Mouse (Mus musculus) kidney, embryonic 16.5 days (tissue): ENCODE measurements around the gene H2al2a. TPM values are rescaled to one million over a fixed set of nuclear protein-coding genes. Genes with fewer than 3 reads are reported as not detected.

ENCODE experiments used
- ATAC-seq: fragments of 200-750 bp; cut with Nextera tagmentation; 2 replicates; pipeline ENCODE4 v1.8.0; 2017; ENCODE audit warnings: moderate TSS enrichment; ENCODE audit not compliant: low FRiP score, low TSS enrichment
- H3K27ac ChIP-seq: fragments of 300-500 bp; sonication (generic); 2 replicates; pipeline ENCODE4 v1.5.1; 2014; ENCODE audit warnings: low read length
- H3K27me3 ChIP-seq: fragments of 300-500 bp; sonication (generic); 2 replicates; pipeline ENCODE4 v1.6.1; 2014; ENCODE audit warnings: low read length, control low read depth, mixed read lengths; ENCODE audit not compliant: insufficient read depth
- H3K36me3 ChIP-seq: fragments of 300-500 bp; sonication (generic); 2 replicates; pipeline ENCODE4 v1.6.1; 2014; ENCODE audit warnings: low read length, control low read depth, mixed read lengths; ENCODE audit not compliant: insufficient read depth
- H3K4me1 ChIP-seq: fragments of 300-500 bp; sonication (generic); 2 replicates; pipeline ENCODE4 v1.6.1; 2014; ENCODE audit warnings: low read length, control low read depth, mixed read lengths; ENCODE audit not compliant: insufficient read depth
- H3K4me2 ChIP-seq: fragments of 300-500 bp; sonication (generic); replicated peaks from 2 replicates; pipeline ENCODE4 v1.6.1; 2014; ENCODE audit warnings: low read depth, low read length
- H3K4me3 ChIP-seq: fragments of 300-500 bp; sonication (generic); 2 replicates; pipeline ENCODE4 v1.5.1; 2014; ENCODE audit warnings: mild to moderate bottlenecking, low read length
- H3K9ac ChIP-seq: fragments of 300-500 bp; sonication (generic); replicated peaks from 2 replicates; pipeline ENCODE4 v1.6.1; 2014; ENCODE audit warnings: low read length
- H3K9me3 ChIP-seq: fragments of 300-500 bp; sonication (generic); 2 replicates; pipeline ENCODE4 v1.6.1; 2016; ENCODE audit warnings: low read length, control low read depth
- WGBS: fragments of 180-500 bp; shearing (Covaris S2); extraction: QIAGEN DNeasy Blood & Tissue Kit; methylation state at CpG from one replicate; pipeline ENCODE4 v1.1.7; 2014; 5-methylcytosine and 5-hydroxymethylcytosine counted together
- polyA plus RNA-seq: library from polyadenylated mRNA; unstranded; fragments of >200 nt; fragmentation: Nextera tagmentation; extraction: Ambion mirVana; gene quantifications from 2 replicates; pipeline ENCODE4 v1.2.1, GENCODE M21; 2015

H2al2a gene
- polyA plus RNA-seq, 1 experiment from 2014 or later: not detected

- no peak overlapping the region for H3K9ac ChIP-seq
- no peaks in the 10 kb centered on the region for H3K4me1 ChIP-seq
- ATAC-seq: no peak
- no peak overlapping the region for H3K4me3 ChIP-seq
- H3K9me3 ChIP-seq: no peaks in the 10 kb centered on the region
- no peaks in the 10 kb centered on the region for H3K36me3 ChIP-seq
- H3K27me3 ChIP-seq: no peaks in the 10 kb centered on the region
- no peak overlapping the region for H3K4me2 ChIP-seq
- no peak overlapping the region for H3K27ac ChIP-seq
- WGBS: 64% methylated on average over 3 of the region's 3 CpGs
Observed at GRCm38 (mm10) chr2:18015581-18015980, 18.8 kb upstream of the H2al2a start.

GRCm38 (mm10) chr2:18012866-18013265 is 16.1 kb upstream of the H2al2a start:
- Histone ChIP-seq H3K4me2 (no peak overlapping the region), H3K27me3 (no peaks in the 10 kb centered on the region), H3K36me3 (no peaks in the 10 kb centered on the region), H3K4me3 (no peak overlapping the region), H3K9me3 (no peaks in the 10 kb centered on the region), H3K9ac (no peak overlapping the region), H3K27ac (no peak overlapping the region), H3K4me1 (no peaks in the 10 kb centered on the region)
- 95% methylated on average over 3 of the region's 3 CpGs for WGBS
- no peak for ATAC-seq

GRCm38 (mm10) chr2:18011226-18011625 is 14.5 kb upstream of the H2al2a start:
- H3K27me3 ChIP-seq: no peaks in the 10 kb centered on the region
- no peak overlapping the region for H3K4me3 ChIP-seq
- 82% methylated on average over 6 of the region's 6 CpGs for WGBS
- H3K36me3 ChIP-seq: no peaks in the 10 kb centered on the region
- no peaks in the 10 kb centered on the region for H3K4me1 ChIP-seq
- no peak overlapping the region for H3K27ac ChIP-seq
- no peak overlapping the region for H3K9ac ChIP-seq
- ATAC-seq: no peak
- no peak overlapping the region for H3K4me2 ChIP-seq
- no peaks in the 10 kb centered on the region for H3K9me3 ChIP-seq

- WGBS: 20% methylated on average over 8 of the region's 8 CpGs
- Histone ChIP-seq H3K27ac (peak overlapping the region; percentile 84; the same call in 1 of the 2 replicates), H3K27me3 (no peaks in the 10 kb centered on the region), H3K4me1 (peaks cover 11% of the 10 kb centered on the region), H3K4me3 (no peak overlapping the region), H3K9me3 (no peaks in the 10 kb centered on the region; the same call in 1 of the 2 replicates), H3K36me3 (no peaks in the 10 kb centered on the region), H3K9ac (no peak overlapping the region), H3K4me2 (peak overlapping the region; percentile 29; the same call in 1 of the 2 replicates)
- ATAC-seq: peak; percentile 39; the same call in 1 of the 2 replicates
Observed at GRCm38 (mm10) chr2:18005137-18005536, 8.4 kb upstream of the H2al2a start.

GRCm38 (mm10) chr2:18004286-18004685 is 7.5 kb upstream of the H2al2a start:
- H3K9me3 ChIP-seq: no peaks in the 10 kb centered on the region; the same call in 1 of the 2 replicates
- H3K4me2 ChIP-seq: no peak overlapping the region
- no peak overlapping the region for H3K9ac ChIP-seq
- H3K27ac ChIP-seq: peak overlapping the region; percentile 84; the same call in 1 of the 2 replicates
- WGBS: 46% methylated on average over 4 of the region's 4 CpGs
- H3K4me1 ChIP-seq: peaks cover 11% of the 10 kb centered on the region
- no peak overlapping the region for H3K4me3 ChIP-seq
- peak; percentile 55; the same call in 1 of the 2 replicates for ATAC-seq
- no peaks in the 10 kb centered on the region for H3K36me3 ChIP-seq
- H3K27me3 ChIP-seq: no peaks in the 10 kb centered on the region

GRCm38 (mm10) chr2:18002306-18002705 is 5.5 kb upstream of the H2al2a start:
- Histone ChIP-seq H3K36me3 (no peaks in the 10 kb centered on the region), H3K4me3 (no peak overlapping the region), H3K4me2 (no peak overlapping the region), H3K9ac (no peak overlapping the region), H3K27me3 (no peaks in the 10 kb centered on the region), H3K27ac (no peak overlapping the region), H3K9me3 (no peaks in the 10 kb centered on the region; the same call in 1 of the 2 replicates), H3K4me1 (peaks cover 11% of the 10 kb centered on the region)
- no peak for ATAC-seq
- WGBS: 88% methylated on average over 3 of the region's 3 CpGs

- Histone ChIP-seq H3K4me2 (no peak overlapping the region), H3K9ac (no peak overlapping the region), H3K9me3 (no peaks in the 10 kb centered on the region), H3K36me3 (no peaks in the 10 kb centered on the region), H3K27ac (no peak overlapping the region), H3K27me3 (no peaks in the 10 kb centered on the region), H3K4me3 (no peak overlapping the region), H3K4me1 (peaks cover 1% of the 10 kb centered on the region; the same call in 1 of the 2 replicates)
- ATAC-seq: no peak
Observed at GRCm38 (mm10) chr2:17989562-17989961, 7.2 kb downstream of the H2al2a start.

GRCm38 (mm10) chr2:17989115-17989514 is 7.6 kb downstream of the H2al2a start:
- Histone ChIP-seq H3K27ac (no peak overlapping the region), H3K27me3 (no peaks in the 10 kb centered on the region), H3K4me1 (no peaks in the 10 kb centered on the region), H3K4me3 (no peak overlapping the region), H3K9me3 (no peaks in the 10 kb centered on the region), H3K36me3 (no peaks in the 10 kb centered on the region), H3K9ac (no peak overlapping the region), H3K4me2 (no peak overlapping the region)
- ATAC-seq: no peak
- WGBS: 69% methylated on average over 3 of the region's 3 CpGs

- no peak overlapping the region for H3K4me3 ChIP-seq
- H3K4me2 ChIP-seq: no peak overlapping the region
- no peak overlapping the region for H3K9ac ChIP-seq
- no peak overlapping the region for H3K27ac ChIP-seq
- H3K9me3 ChIP-seq: no peaks in the 10 kb centered on the region
- no peaks in the 10 kb centered on the region for H3K27me3 ChIP-seq
- ATAC-seq: peak; percentile 69
- WGBS: 66% methylated on average over 3 of the region's 3 CpGs
- H3K36me3 ChIP-seq: no peaks in the 10 kb centered on the region
- no peaks in the 10 kb centered on the region for H3K4me1 ChIP-seq
Observed at GRCm38 (mm10) chr2:17986694-17987093, 10.1 kb downstream of the H2al2a start.

- Histone ChIP-seq H3K4me1 (no peaks in the 10 kb centered on the region), H3K9ac (no peak overlapping the region), H3K4me3 (no peak overlapping the region), H3K27me3 (no peaks in the 10 kb centered on the region), H3K4me2 (no peak overlapping the region), H3K27ac (no peak overlapping the region), H3K36me3 (no peaks in the 10 kb centered on the region), H3K9me3 (no peaks in the 10 kb centered on the region)
- no peak for ATAC-seq
- WGBS: 86% methylated on average over 3 of the region's 3 CpGs
Observed at GRCm38 (mm10) chr2:17984774-17985173, 12.0 kb downstream of the H2al2a start.
